Mouse (Mus musculus) ES-Bruce4 (cell line): ENCODE measurements at regions not wholly inside any gene's neighbourhood (a gene's known extent, or its start where the extent isn't known, plus 50 kb on each side); places are given as distances from the start of the nearest gene placed in this dataset.

Experiments
- CTCF ChIP-seq: IDR thresholded peaks from one replicate; pipeline ENCODE4 v1.8.1; 2011; ENCODE audit warnings: low read depth, low read length
- POLR2A ChIP-seq: IDR thresholded peaks from one replicate; pipeline ENCODE4 v1.8.1; 2011; ENCODE audit warnings: low read length; ENCODE audit not compliant: insufficient read depth

- TF ChIP-seq POLR2A (no peak), CTCF (no peak)
Observed at GRCm38 (mm10) chr1:90283176-90283775, 79.5 kb downstream of the Ackr3 start.
